Mouse (Mus musculus) erythroblast, embryonic 14.5 days (primary cell): ENCODE results near the gene Aamp.

Source experiments
- GATA1 ChIP-seq: IDR thresholded peaks from 2 replicates; pipeline ENCODE4 v1.6.1; 2012; ENCODE audit warnings: low read length, inconsistent platforms, mixed read lengths
- TAL1 ChIP-seq: IDR thresholded peaks from 3 replicates; pipeline ENCODE4 v1.6.1; 2012; ENCODE audit warnings: low read length, inconsistent platforms, mixed read lengths

DNA sequence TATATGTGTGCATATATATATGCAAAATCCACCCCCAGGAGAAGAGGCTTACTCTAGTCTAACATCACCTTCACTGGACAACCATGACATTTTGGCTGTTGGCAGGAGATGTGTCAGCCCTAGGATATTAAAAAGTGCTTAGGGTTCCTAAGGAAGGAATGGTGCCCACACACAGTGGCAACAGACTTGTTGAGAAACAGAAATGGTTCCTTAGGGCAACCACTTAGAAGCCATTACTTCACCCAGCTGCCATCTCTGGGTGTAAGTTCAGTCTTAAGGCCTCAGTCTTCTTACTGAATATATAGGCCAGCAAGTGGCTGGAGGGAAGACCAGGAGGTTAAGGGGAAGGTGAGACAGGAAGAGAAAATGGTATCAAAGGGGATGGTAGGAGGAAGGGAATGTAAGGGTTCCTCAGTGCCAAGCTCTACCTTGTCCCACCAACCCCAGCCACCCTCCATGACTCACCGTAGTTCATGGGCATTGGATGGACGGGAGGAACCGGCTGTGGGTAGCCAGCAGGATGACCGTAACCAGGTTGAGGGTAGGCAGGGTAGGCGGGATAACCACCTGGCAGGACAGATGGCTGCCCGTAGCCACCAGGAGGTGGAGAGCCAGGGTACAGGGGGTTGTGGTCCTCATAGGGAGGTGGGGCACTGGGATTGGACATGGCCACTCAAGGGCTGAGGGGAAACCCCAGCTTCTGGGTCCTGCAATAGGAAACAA lies 10.4 kb upstream of the Aamp start:
- no peak for TF ChIP-seq TAL1
- no peak for TF ChIP-seq GATA1
